Mouse (Mus musculus): Measurements from ENCODE around the gene Amigo1. TPM values are rescaled to one million over a fixed set of nuclear protein-coding genes. Genes with fewer than 3 reads are reported as not detected.

Gene Amigo1
- polyA plus RNA-seq, 2 experiments = 0.45 to 0.56 TPM

GRCm38 (mm10) chr3:108164091-108164490 lies 22.0 kb upstream of the Amigo1 start:
- Histone ChIP-seq H3K4me2 (ENCODE audit: low read depth) (no peak overlapping the region), H3K27me3 (ENCODE audit: control insufficient read depth, insufficient read depth, low read length) (no peaks in the 10 kb centered on the region), H3K9me3 (ENCODE audit: control insufficient read depth, low read length) (no peaks in the 10 kb centered on the region), H3K27ac (no peak overlapping the region), H3K9ac (replicated peaks) (no peak overlapping the region), H3K36me3 (replicated peaks; ENCODE audit: control insufficient read depth, insufficient read depth, low read depth) (no peaks in the 10 kb centered on the region), H3K4me1 (replicated peaks; ENCODE audit: control insufficient read depth in 2 of 2, insufficient read depth in 2 of 2, low read length in 1 of 2) (no peaks in the 10 kb centered on the region), H3K4me3 (ENCODE audit: insufficient read depth in 1 of 2, low read depth in 2 of 2, low read length in 2 of 2) (no peak overlapping the region)
- ATAC-seq (ENCODE audit: insufficient read depth) (no peak), DNase-seq (ENCODE audit: low read depth in 3 of 3, low spot score in 3 of 3) (no peak)
- no peak for TF ChIP-seq CTCF (IDR thresholded peaks at IDR 0.05; ENCODE audit: low read depth)
- no peak for TF ChIP-seq EP300 (IDR thresholded peaks at IDR 0.05; ENCODE audit: low read depth)
- 43% methylated on average over 5 of the region's 5 CpGs for WGBS (ENCODE audit: insufficient replicate concordance)

DNA sequence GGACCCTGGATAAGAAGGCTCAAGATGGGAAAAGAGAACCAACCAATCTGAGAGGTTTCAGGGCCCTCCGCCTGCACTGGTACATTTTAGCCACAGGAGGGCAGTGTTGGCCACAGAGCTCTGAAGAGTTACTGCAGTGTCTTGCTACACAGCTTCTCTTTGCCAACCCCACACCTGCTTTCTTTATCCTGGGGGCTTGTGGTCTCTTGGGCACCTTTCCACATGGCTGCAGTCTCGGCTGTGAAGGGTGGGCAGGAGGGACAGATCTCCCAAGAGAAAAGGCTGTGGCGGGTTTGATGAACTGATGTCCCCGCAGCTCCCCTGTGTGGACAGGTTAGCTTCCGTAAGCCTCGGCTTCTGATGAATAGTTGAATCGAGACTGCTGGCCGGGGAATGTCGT lies 21.3 kb upstream of the Amigo1 start:
- Histone ChIP-seq H3K4me3 (ENCODE audit: insufficient read depth in 1 of 2, low read depth in 2 of 2, low read length in 2 of 2) (no peak overlapping the region), H3K36me3 (replicated peaks; ENCODE audit: control insufficient read depth, insufficient read depth, low read depth) (no peaks in the 10 kb centered on the region)
- no peak for ATAC-seq (ENCODE audit: insufficient read depth)

DNA sequence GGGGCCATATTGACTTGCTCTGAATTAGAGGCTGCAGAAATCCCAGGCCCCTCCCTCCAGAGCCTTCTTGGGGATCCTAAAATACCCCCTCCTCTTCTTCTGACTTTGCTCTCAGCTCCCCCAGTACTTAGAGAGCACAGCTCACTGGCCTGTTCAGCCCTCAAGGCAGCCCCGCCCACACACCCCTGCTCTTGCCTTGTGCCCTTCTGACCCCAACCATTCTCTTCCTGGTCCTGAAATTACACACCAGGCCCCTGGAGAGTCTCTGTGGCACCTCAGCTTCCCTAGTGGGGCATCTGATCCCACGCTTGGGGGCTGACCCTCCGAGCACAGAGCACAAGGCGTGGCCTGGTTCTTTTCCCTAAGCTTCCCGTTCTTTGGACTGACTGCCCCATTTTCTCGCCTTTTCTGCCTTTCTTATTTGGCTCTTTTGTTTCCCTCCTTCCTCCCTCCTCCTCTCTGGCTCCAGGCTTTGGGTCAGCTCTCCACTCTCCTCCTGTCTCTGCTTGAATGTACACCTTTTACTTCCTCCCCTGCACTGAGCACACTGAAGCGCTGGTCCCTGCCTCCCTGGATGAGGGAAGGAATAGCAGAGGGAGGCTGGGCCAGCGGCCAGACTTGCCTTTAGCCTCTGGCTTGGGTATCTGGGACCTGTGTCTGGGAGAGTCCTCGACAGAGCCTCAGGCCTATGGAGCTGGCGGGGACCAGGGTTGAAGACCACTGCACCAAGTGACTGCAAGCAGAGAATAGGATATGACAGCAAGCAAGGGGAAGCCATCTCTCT lies 20.4 kb upstream of the Amigo1 start:
- no peak for TF ChIP-seq CTCF (IDR thresholded peaks at IDR 0.05; ENCODE audit: low read depth)
- TF ChIP-seq EP300 (IDR thresholded peaks at IDR 0.05; ENCODE audit: low read depth) = no peak
- H3K4me2 ChIP-seq (ENCODE audit: low read depth) = no peak overlapping the region
- H3K4me1 ChIP-seq (replicated peaks; ENCODE audit: control insufficient read depth in 2 of 2, insufficient read depth in 2 of 2, low read length in 1 of 2) = no peaks in the 10 kb centered on the region
- no peak for ATAC-seq (ENCODE audit: insufficient read depth)
- no peak overlapping the region for H3K4me3 ChIP-seq (ENCODE audit: insufficient read depth in 1 of 2, low read depth in 2 of 2, low read length in 2 of 2)
- no peak for DNase-seq (ENCODE audit: low read depth in 3 of 3, low spot score in 3 of 3)
- no peaks in the 10 kb centered on the region for H3K27me3 ChIP-seq (ENCODE audit: control insufficient read depth, insufficient read depth, low read length)
- H3K9ac ChIP-seq (replicated peaks) = no peak overlapping the region
- no peaks in the 10 kb centered on the region for H3K9me3 ChIP-seq (ENCODE audit: control insufficient read depth, low read length)
- no peaks in the 10 kb centered on the region for H3K36me3 ChIP-seq (replicated peaks; ENCODE audit: control insufficient read depth, insufficient read depth, low read depth)
- WGBS (ENCODE audit: insufficient replicate concordance) = 55% methylated on average over 10 of the region's 10 CpGs
- no peak overlapping the region for H3K27ac ChIP-seq

More for the DNA sequence above, 21.3 kb upstream of the Amigo1 start:
- Histone ChIP-seq H3K4me1 (replicated peaks; ENCODE audit: control insufficient read depth in 2 of 2, insufficient read depth in 2 of 2, low read length in 1 of 2) (no peaks in the 10 kb centered on the region), H3K9me3 (ENCODE audit: control insufficient read depth, low read length) (no peaks in the 10 kb centered on the region), H3K4me2 (ENCODE audit: low read depth) (no peak overlapping the region), H3K9ac (replicated peaks) (no peak overlapping the region), H3K27ac (no peak overlapping the region), H3K27me3 (ENCODE audit: control insufficient read depth, insufficient read depth, low read length) (no peaks in the 10 kb centered on the region)
- TF ChIP-seq EP300 (IDR thresholded peaks at IDR 0.05; ENCODE audit: low read depth) (no peak), CTCF (IDR thresholded peaks at IDR 0.05; ENCODE audit: low read depth) (peak; percentile 98)
- DNase-seq (ENCODE audit: low read depth in 3 of 3, low spot score in 3 of 3) = peak in 2 of 3 experiments; percentile 41 to 44
- WGBS (ENCODE audit: insufficient replicate concordance) = 27% methylated on average over 9 of the region's 9 CpGs

DNA sequence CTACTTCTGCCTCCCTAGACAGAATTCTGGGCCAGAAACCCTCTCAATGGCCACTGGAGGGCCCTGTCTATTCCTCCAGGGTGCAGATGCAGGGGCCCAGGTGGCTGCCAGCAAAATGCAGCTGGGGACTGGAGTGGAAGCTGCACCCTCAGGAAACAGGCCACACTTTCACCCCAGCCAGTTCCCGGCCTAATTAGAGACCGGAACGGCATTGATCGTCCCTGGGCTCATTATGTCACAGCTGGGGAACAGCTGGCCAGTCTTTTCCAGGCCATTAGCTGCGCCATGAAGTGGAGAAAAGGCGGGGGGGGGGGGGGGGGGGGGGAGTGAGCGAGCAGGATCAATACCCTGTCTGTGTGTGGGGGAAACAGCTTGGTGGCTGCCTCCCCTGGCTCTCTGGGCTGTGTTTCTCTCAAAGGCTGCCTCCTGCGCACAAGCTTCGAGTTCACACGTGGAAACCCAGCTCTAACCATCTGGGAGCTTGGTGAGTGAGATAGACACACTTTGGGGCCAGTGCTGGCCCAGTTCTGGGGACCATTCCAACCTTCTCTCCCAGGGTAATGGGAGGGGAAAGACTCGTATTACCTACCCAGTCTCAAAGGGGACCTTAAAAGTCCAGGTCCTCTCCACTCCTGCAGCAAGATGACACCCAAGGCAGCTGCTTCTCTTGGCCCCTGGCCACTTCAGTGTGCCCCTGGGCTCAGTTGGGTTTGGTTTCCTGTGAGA lies 19.5 kb upstream of the Amigo1 start:
- Histone ChIP-seq H3K4me3 (ENCODE audit: insufficient read depth in 1 of 2, low read depth in 2 of 2, low read length in 2 of 2) (no peak overlapping the region), H3K4me1 (replicated peaks; ENCODE audit: control insufficient read depth in 2 of 2, insufficient read depth in 2 of 2, low read length in 1 of 2) (no peaks in the 10 kb centered on the region), H3K27ac (no peak overlapping the region), H3K36me3 (replicated peaks; ENCODE audit: control insufficient read depth, insufficient read depth, low read depth) (no peaks in the 10 kb centered on the region), H3K4me2 (ENCODE audit: low read depth) (no peak overlapping the region), H3K9me3 (ENCODE audit: control insufficient read depth, low read length) (no peaks in the 10 kb centered on the region), H3K27me3 (ENCODE audit: control insufficient read depth, insufficient read depth, low read length) (no peaks in the 10 kb centered on the region), H3K9ac (replicated peaks) (no peak overlapping the region)
- TF ChIP-seq CTCF (IDR thresholded peaks at IDR 0.05; ENCODE audit: low read depth) (peak; percentile 32), EP300 (IDR thresholded peaks at IDR 0.05; ENCODE audit: low read depth) (no peak)
- 37% methylated on average over 9 of the region's 11 CpGs for WGBS (ENCODE audit: insufficient replicate concordance)
- no peak for DNase-seq (ENCODE audit: low read depth in 3 of 3, low spot score in 3 of 3)
- ATAC-seq (ENCODE audit: insufficient read depth) = no peak

GRCm38 (mm10) chr3:108167499-108167898 lies 18.6 kb upstream of the Amigo1 start:
- H3K9ac ChIP-seq (replicated peaks) = no peak overlapping the region
- H3K4me3 ChIP-seq (ENCODE audit: insufficient read depth in 1 of 2, low read depth in 2 of 2, low read length in 2 of 2) = no peak overlapping the region
- no peaks in the 10 kb centered on the region for H3K4me1 ChIP-seq (replicated peaks; ENCODE audit: control insufficient read depth in 2 of 2, insufficient read depth in 2 of 2, low read length in 1 of 2)
- H3K4me2 ChIP-seq (ENCODE audit: low read depth) = no peak overlapping the region
- no peaks in the 10 kb centered on the region for H3K27me3 ChIP-seq (ENCODE audit: control insufficient read depth, insufficient read depth, low read length)
- no peak overlapping the region for H3K27ac ChIP-seq
- H3K9me3 ChIP-seq (ENCODE audit: control insufficient read depth, low read length) = no peaks in the 10 kb centered on the region
- DNase-seq (ENCODE audit: low read depth in 3 of 3, low spot score in 3 of 3) (no peak), ATAC-seq (ENCODE audit: insufficient read depth) (no peak)
- no peak for TF ChIP-seq EP300 (IDR thresholded peaks at IDR 0.05; ENCODE audit: low read depth)
- no peak for TF ChIP-seq CTCF (IDR thresholded peaks at IDR 0.05; ENCODE audit: low read depth)
- H3K36me3 ChIP-seq (replicated peaks; ENCODE audit: control insufficient read depth, insufficient read depth, low read depth) = no peaks in the 10 kb centered on the region
- 53% methylated on average over 14 of the region's 14 CpGs for WGBS (ENCODE audit: insufficient replicate concordance)
